Mouse (Mus musculus) stomach, postnatal 0 days (tissue): ENCODE results near the gene Coro1b.

Experiments used
- CTCF ChIP-seq: IDR thresholded peaks from 2 replicates; pipeline ENCODE4 v1.5.1; 2016; ENCODE audit warnings: antibody characterized with exemption, low read depth, mild to moderate bottlenecking, moderate library complexity
- EP300 ChIP-seq: optimal IDR thresholded peaks from 2 replicates; pipeline ENCODE3; 2016; ENCODE audit warnings: antibody characterized with exemption

DNA sequence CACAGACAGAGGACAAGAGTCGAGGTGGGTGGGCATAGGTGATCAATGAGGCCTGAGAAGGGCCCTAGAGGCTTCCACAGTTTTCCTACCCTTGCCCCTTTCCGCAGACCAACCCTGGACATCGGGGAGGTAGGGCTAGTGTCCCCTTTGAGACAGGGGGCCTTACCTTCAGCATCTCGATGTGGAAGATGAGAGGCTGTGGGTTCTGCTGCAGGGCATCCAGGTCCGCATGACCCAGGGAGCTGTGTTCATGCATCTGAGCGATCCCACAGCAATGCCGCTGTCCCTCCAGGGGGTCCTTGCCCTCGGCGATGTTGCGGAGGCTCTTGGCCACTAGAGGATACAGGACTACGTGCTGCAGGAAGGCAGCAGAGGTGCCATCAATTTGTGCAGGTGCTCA lies 32.6 kb upstream of the Coro1b start:
- no peak for TF ChIP-seq CTCF
- no peak for TF ChIP-seq EP300
